Mouse (Mus musculus): ENCODE results near the gene Sacm1l. TPM values are rescaled to one million over a fixed set of nuclear protein-coding genes. Genes with fewer than 3 reads are reported as not detected.

The Sacm1l gene
- 48.2 and 54.3 TPM in 2 replicates for polyA plus RNA-seq (2016; fragmentation: Nextera tagmentation; extraction: Ambion mirVana)

DNA sequence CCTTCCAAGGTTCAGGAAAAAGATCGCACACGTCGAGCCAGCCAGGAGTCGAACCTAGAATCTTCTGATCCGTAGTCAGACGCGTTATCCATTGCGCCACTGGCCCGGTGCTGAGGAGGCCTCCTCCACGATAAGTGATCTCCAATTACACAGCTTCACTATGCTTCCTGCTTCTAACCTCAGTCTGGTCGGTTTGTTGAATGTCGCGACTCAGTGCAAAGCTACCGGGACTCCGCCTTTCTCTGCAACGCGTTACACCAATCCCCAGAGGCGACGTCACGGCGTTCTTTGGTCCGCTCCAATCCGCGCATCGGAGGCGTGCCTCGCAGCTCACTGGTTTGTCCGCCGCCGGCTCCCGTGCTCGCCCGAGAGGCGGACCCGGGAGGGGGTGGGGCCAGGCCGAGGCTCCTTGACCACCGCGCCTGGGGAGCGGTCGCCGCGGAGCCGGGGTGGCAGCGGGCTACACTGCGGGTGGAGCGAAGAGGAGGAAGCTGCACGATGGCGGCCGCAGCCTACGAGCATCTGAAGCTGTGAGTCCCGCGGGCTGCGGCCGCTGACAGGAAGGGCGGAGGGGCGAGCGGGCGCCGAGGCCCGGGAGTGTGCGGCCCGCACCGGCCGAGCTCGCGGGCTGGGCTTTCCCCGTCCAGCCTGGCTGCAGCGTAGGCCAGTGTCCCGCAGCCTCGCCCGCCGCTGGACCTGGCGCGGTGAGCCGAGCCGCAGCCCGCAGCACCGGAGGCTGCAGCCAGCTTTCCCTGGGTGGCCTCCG lies at the start of gene Sacm1l:
Gene Sacm1l, plus strand, starts transcription at position 368 of the 766 bp plus-strand sequence.
- Histone ChIP-seq H3K9me3 (replicated peaks) (no peaks in the 10 kb centered on the region), H3K4me1 (replicated peaks) (peaks cover 17% of the 10 kb centered on the region), H3K27ac (ENCODE audit: poor library complexity, severe bottlenecking) (peak within 1 kb of the TSS; percentile 97), H3K27me3 (replicated peaks) (no peaks in the 10 kb centered on the region), H3K36me3 (0 out of 2 replicates have a peak, but pooled peaks cover 4% of the 10 kb centered on the region), H3K9ac (peak within 1 kb of the TSS; percentile 93), H3K4me2 (peak within 1 kb of the TSS; percentile 76), H3K4me3 (peak within 1 kb of the TSS; percentile 83)
- under 1% methylated on average over 79 of the region's 79 CpGs for WGBS
- ATAC-seq (ENCODE audit: insufficient number of reproducible peaks, low FRiP score): peak; percentile 99

DNA sequence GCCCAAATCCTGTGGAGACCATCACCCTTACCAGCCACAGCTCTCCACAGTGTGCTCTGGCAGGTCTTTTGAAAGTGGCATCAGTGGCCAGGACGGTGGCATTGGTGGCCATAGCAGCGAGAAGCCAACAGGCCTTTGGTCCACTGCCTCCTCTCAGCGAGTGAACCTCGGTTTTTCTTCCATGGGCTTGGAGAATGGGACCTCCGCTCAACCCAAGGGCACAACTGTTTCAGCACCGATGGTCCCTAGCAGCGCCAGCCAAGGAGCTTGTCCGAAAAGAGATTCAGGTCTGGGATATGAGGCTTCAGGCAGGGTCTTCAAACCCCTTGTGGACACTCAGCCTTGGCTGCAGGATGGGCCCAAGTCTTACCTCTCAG lies 49.7 kb upstream of the Sacm1l start:
- H3K36me3 ChIP-seq: peaks cover 19% of the 10 kb centered on the region
- WGBS: 92% methylated on average over 8 of the region's 8 CpGs
- peak overlapping the region; percentile 89 for H3K9ac ChIP-seq
- no peaks in the 10 kb centered on the region for H3K9me3 ChIP-seq (replicated peaks)
- H3K4me1 ChIP-seq (replicated peaks): peaks cover 65% of the 10 kb centered on the region
- H3K4me2 ChIP-seq: peak overlapping the region; percentile 96
- H3K27ac ChIP-seq (ENCODE audit: poor library complexity, severe bottlenecking): no peak overlapping the region
- peak overlapping the region; percentile 83 for H3K4me3 ChIP-seq
- no peaks in the 10 kb centered on the region for H3K27me3 ChIP-seq (replicated peaks)
- ATAC-seq (ENCODE audit: insufficient number of reproducible peaks, low FRiP score): no peak

- Histone ChIP-seq H3K36me3 (peaks cover 21% of the 10 kb centered on the region), H3K9ac (peak overlapping the region; percentile 89; the same call in 1 of the 2 replicates), H3K27ac (ENCODE audit: poor library complexity, severe bottlenecking) (no peak overlapping the region), H3K4me2 (peak overlapping the region; percentile 96), H3K9me3 (replicated peaks) (no peaks in the 10 kb centered on the region), H3K4me1 (replicated peaks) (peaks cover 67% of the 10 kb centered on the region), H3K4me3 (peak overlapping the region; percentile 83), H3K27me3 (replicated peaks) (no peaks in the 10 kb centered on the region)
- WGBS: 73% methylated on average over 18 of the region's 18 CpGs
- ATAC-seq (ENCODE audit: insufficient number of reproducible peaks, low FRiP score): no peak
Observed at GRCm38 (mm10) chr9:123480253-123480921, 49.2 kb upstream of the Sacm1l start.

- no peak for ATAC-seq (ENCODE audit: insufficient number of reproducible peaks, low FRiP score)
- peaks cover 28% of the 10 kb centered on the region for H3K36me3 ChIP-seq
- 56% methylated on average over 7 of the region's 7 CpGs for WGBS
- no peaks in the 10 kb centered on the region for H3K9me3 ChIP-seq (replicated peaks)
- peak overlapping the region; percentile 41; the same call in 1 of the 2 replicates for H3K9ac ChIP-seq
- no peak overlapping the region for H3K27ac ChIP-seq (ENCODE audit: poor library complexity, severe bottlenecking)
- peak overlapping the region; percentile 96 for H3K4me2 ChIP-seq
- H3K4me3 ChIP-seq: peak overlapping the region; percentile 83
- no peaks in the 10 kb centered on the region for H3K27me3 ChIP-seq (replicated peaks)
- H3K4me1 ChIP-seq (replicated peaks): peaks cover 74% of the 10 kb centered on the region
Observed at GRCm38 (mm10) chr9:123481136-123481535, 48.4 kb upstream of the Sacm1l start.

- Histone ChIP-seq H3K4me2 (no peak overlapping the region), H3K27ac (ENCODE audit: poor library complexity, severe bottlenecking) (no peak overlapping the region), H3K4me3 (no peak overlapping the region), H3K4me1 (replicated peaks) (peaks cover 84% of the 10 kb centered on the region), H3K9ac (no peak overlapping the region), H3K9me3 (replicated peaks) (no peaks in the 10 kb centered on the region), H3K27me3 (replicated peaks) (no peaks in the 10 kb centered on the region), H3K36me3 (peaks cover 38% of the 10 kb centered on the region)
- 69% methylated on average over 1 of the region's 1 CpGs for WGBS
- no peak for ATAC-seq (ENCODE audit: insufficient number of reproducible peaks, low FRiP score)
Observed at GRCm38 (mm10) chr9:123483598-123483997, 46.0 kb upstream of the Sacm1l start.

GRCm38 (mm10) chr9:123484830-123485229 lies 44.7 kb upstream of the Sacm1l start:
- Histone ChIP-seq H3K9ac (0 out of 2 replicates have a peak overlapping the region, but pooled peaks have one; percentile 23), H3K9me3 (replicated peaks) (no peaks in the 10 kb centered on the region), H3K4me1 (replicated peaks) (peaks cover 87% of the 10 kb centered on the region), H3K4me2 (no peak overlapping the region), H3K27ac (ENCODE audit: poor library complexity, severe bottlenecking) (no peak overlapping the region), H3K36me3 (peaks cover 38% of the 10 kb centered on the region), H3K4me3 (no peak overlapping the region), H3K27me3 (replicated peaks) (no peaks in the 10 kb centered on the region)
- WGBS: 80% methylated on average over 3 of the region's 3 CpGs
- no peak for ATAC-seq (ENCODE audit: insufficient number of reproducible peaks, low FRiP score)

- Histone ChIP-seq H3K4me3 (no peak overlapping the region), H3K4me2 (no peak overlapping the region), H3K9ac (no peak overlapping the region), H3K36me3 (peaks cover 38% of the 10 kb centered on the region), H3K9me3 (replicated peaks) (no peaks in the 10 kb centered on the region), H3K27me3 (replicated peaks) (no peaks in the 10 kb centered on the region), H3K27ac (ENCODE audit: poor library complexity, severe bottlenecking) (no peak overlapping the region), H3K4me1 (replicated peaks) (peaks cover 87% of the 10 kb centered on the region)
- ATAC-seq (ENCODE audit: insufficient number of reproducible peaks, low FRiP score): no peak
- WGBS: 92% methylated on average over 4 of the region's 4 CpGs
Observed at GRCm38 (mm10) chr9:123485561-123485960, 44.0 kb upstream of the Sacm1l start.

DNA sequence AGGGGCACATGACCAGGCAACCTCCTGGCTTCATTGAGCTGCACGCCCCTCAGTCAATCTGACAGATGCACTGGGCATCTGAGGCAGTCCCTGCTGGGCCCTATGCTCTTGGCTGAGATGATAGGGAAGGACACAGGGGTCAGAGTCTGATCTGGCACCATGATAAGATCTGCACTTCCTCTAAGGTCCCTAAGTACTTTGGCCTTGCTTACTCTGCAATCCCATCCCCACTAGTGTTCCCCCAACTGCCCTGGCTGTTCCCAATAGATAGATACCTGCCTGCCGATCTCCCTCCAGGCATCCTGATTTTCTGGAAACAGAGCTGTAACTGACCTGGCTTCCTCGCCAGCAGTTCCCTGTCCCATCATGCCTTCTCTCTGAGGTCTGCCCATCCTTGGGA lies 42.9 kb upstream of the Sacm1l start:
- ATAC-seq (ENCODE audit: insufficient number of reproducible peaks, low FRiP score): no peak
- no peak overlapping the region for H3K4me3 ChIP-seq
- no peak overlapping the region for H3K4me2 ChIP-seq
- H3K27me3 ChIP-seq (replicated peaks): no peaks in the 10 kb centered on the region
- no peaks in the 10 kb centered on the region for H3K9me3 ChIP-seq (replicated peaks)
- H3K27ac ChIP-seq (ENCODE audit: poor library complexity, severe bottlenecking): no peak overlapping the region
- peaks cover 86% of the 10 kb centered on the region for H3K4me1 ChIP-seq (replicated peaks)
- no peak overlapping the region for H3K9ac ChIP-seq
- 67% methylated on average over 3 of the region's 3 CpGs for WGBS
- peaks cover 33% of the 10 kb centered on the region for H3K36me3 ChIP-seq

DNA sequence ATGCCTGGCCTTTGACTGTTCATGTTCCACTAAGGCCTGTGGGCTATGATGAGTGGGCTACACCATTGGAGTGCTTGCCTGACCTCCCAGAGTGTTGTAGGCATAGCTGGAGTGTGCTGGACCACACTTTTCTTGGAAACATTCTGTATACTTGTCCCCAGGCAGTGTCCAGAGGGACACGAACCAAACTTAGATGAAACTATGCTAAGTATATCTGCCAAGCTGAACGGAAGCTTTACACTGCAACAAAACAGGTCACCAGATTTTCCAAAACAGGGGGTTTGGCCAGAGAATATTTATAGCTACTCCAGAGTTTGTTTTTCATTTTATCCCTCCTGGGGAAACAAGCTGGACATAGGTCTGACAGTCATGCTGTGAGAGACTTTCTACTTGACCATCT lies 40.5 kb upstream of the Sacm1l start:
- no peak for ATAC-seq (ENCODE audit: insufficient number of reproducible peaks, low FRiP score)
- WGBS: 47% methylated on average over 2 of the region's 2 CpGs
- Histone ChIP-seq H3K4me3 (no peak overlapping the region), H3K9me3 (replicated peaks) (no peaks in the 10 kb centered on the region), H3K36me3 (peaks cover 27% of the 10 kb centered on the region), H3K4me2 (no peak overlapping the region), H3K4me1 (replicated peaks) (peaks cover 73% of the 10 kb centered on the region), H3K27me3 (replicated peaks) (no peaks in the 10 kb centered on the region), H3K27ac (ENCODE audit: poor library complexity, severe bottlenecking) (no peak overlapping the region), H3K9ac (no peak overlapping the region)

- H3K27ac ChIP-seq (ENCODE audit: poor library complexity, severe bottlenecking): 0 out of 2 replicates have a peak overlapping the region, but pooled peaks have one; percentile 8
- H3K4me1 ChIP-seq (replicated peaks): peaks cover 65% of the 10 kb centered on the region
Observed at GRCm38 (mm10) chr9:123489727-123490343, 39.7 kb upstream of the Sacm1l start.

DNA sequence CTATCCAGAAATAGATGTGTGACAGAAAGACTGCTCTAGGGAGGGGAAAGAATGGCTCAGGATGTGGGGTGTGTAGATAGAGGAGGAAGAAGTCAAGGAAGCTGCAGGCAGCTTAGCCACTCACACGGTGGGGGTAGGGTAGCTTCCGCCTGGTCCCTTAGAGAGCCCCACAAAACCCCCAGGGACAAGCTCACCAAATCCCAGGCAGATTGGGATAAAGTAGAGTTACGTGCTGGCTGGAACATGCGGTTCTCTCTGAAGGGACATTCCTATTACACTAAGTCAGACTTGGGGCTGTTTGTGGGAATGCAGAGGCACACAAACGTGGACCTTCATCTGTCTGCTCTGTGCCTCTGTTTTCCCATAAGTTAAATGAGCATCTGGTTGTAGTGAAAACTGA lies 38.6 kb upstream of the Sacm1l start:
- Histone ChIP-seq H3K9ac (no peak overlapping the region), H3K27me3 (replicated peaks) (no peaks in the 10 kb centered on the region), H3K9me3 (replicated peaks) (no peaks in the 10 kb centered on the region), H3K4me3 (no peak overlapping the region), H3K36me3 (peaks cover 12% of the 10 kb centered on the region), H3K4me2 (peak overlapping the region; percentile 31), H3K27ac (ENCODE audit: poor library complexity, severe bottlenecking) (peak overlapping the region; percentile 67), H3K4me1 (replicated peaks) (peaks cover 58% of the 10 kb centered on the region)
- 31% methylated on average over 5 of the region's 5 CpGs for WGBS
- ATAC-seq (ENCODE audit: insufficient number of reproducible peaks, low FRiP score): no peak

More at GRCm38 (mm10) chr9:123489727-123490343, 39.7 kb upstream of the Sacm1l start:
- peaks cover 20% of the 10 kb centered on the region for H3K36me3 ChIP-seq
- no peaks in the 10 kb centered on the region for H3K27me3 ChIP-seq (replicated peaks)
- H3K9me3 ChIP-seq (replicated peaks): no peaks in the 10 kb centered on the region
- no peak overlapping the region for H3K4me3 ChIP-seq
- H3K9ac ChIP-seq: no peak overlapping the region
- 59% methylated on average over 9 of the region's 9 CpGs for WGBS
- no peak for ATAC-seq (ENCODE audit: insufficient number of reproducible peaks, low FRiP score)
- no peak overlapping the region for H3K4me2 ChIP-seq

Measured in heart, embryonic 12.5 days (tissue).